Mouse (Mus musculus): Measurements from ENCODE around the gene Plpp6. TPM values are rescaled to one million over a fixed set of nuclear protein-coding genes. Genes with fewer than 3 reads are reported as not detected.

The Plpp6 gene
- polyA plus RNA-seq, 1 experiment from 2014 or later, result 9.8 TPM

GRCm38 (mm10) chr19:29015410-29016203, 51.9 kb downstream of the Plpp6 start:
- Histone ChIP-seq H3K36me3 (peaks cover 74% of the 10 kb centered on the region), H3K4me1 (replicated peaks) (no peaks in the 10 kb centered on the region), H3K4me3 (replicated peaks) (no peak overlapping the region), H3K9ac (replicated peaks) (no peak overlapping the region), H3K4me2 (replicated peaks) (no peak overlapping the region), H3K27ac (no peak overlapping the region), H3K27me3 (no peaks in the 10 kb centered on the region), H3K9me3 (no peaks in the 10 kb centered on the region)
- WGBS, result 89% methylated on average over 8 of the region's 8 CpGs
- no peak for ATAC-seq

GRCm38 (mm10) chr19:29016204-29016765, 52.5 kb downstream of the Plpp6 start:
- peaks cover 74% of the 10 kb centered on the region for H3K36me3 ChIP-seq
- no peak overlapping the region for H3K4me3 ChIP-seq (replicated peaks)
- no peak overlapping the region for H3K4me2 ChIP-seq (replicated peaks)
- no peaks in the 10 kb centered on the region for H3K27me3 ChIP-seq
- WGBS, result 92% methylated on average over 5 of the region's 5 CpGs
- no peak overlapping the region for H3K27ac ChIP-seq
- H3K9ac ChIP-seq (replicated peaks), result no peak overlapping the region
- H3K9me3 ChIP-seq, result no peaks in the 10 kb centered on the region
- ATAC-seq, result no peak
- H3K4me1 ChIP-seq (replicated peaks), result no peaks in the 10 kb centered on the region

Other genes starting within 250 kb of the Plpp6 start
- 12.7 and 13.1 TPM in 2 replicates for gene Slc1a1, start 128.9 kb upstream of the Plpp6 start, polyA plus RNA-seq (2015; fragmentation: Nextera tagmentation; extraction: Ambion mirVana)
- gene 4430402I18Rik, start 3.8 kb downstream of the Plpp6 start, polyA plus RNA-seq (2015; fragmentation: Nextera tagmentation; extraction: Ambion mirVana), result 0.67 and 0.84 TPM in 2 replicates
- 51.6 and 51.9 TPM in 2 replicates for gene Cdc37l1, start 26.4 kb downstream of the Plpp6 start, polyA plus RNA-seq (2015; fragmentation: Nextera tagmentation; extraction: Ambion mirVana)
- gene Ak3, start 84.0 kb downstream of the Plpp6 start, polyA plus RNA-seq (2015; fragmentation: Nextera tagmentation; extraction: Ambion mirVana), result 53.1 and 58.0 TPM in 2 replicates
- gene Rcl1, start 137.4 kb downstream of the Plpp6 start, polyA plus RNA-seq (2015; fragmentation: Nextera tagmentation; extraction: Ambion mirVana), result 29.2 and 29.7 TPM in 2 replicates

Measured in midbrain, embryonic 13.5 days (tissue).